Mouse (Mus musculus): ENCODE results near the gene Slc25a12. TPM values are rescaled to one million over a fixed set of nuclear protein-coding genes. Genes with fewer than 3 reads are reported as not detected.

The Slc25a12 gene
- polyA plus RNA-seq, 1 experiment from 2014 or later: 40.4 TPM

DNA sequence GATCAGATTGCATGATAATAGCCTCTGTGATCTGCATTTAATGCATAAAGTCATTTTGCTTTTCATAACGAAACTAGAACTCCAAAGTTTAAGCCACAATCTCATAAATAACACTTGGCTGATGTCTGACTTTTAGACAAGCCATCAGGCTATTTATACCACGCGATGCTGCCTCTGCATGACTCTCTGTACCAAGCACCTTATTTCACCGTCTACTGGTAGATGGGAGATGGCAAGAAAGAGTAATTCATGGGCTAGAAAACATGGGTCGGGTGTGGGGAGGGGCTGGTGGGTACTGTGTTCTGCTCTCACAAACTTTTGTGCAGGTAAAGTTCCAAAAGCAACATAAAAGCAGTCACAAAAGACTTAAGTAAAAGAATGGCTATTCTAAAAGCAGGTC lies 27.4 kb downstream of the Slc25a12 start:
- DNase-seq (ENCODE audit: low spot score) (no peak), ATAC-seq (ENCODE audit: insufficient read depth, low FRiP score, low TSS enrichment) (no peak)
- Histone ChIP-seq H3K9me3 (ENCODE audit: control insufficient read depth, low read length) (no peaks in the 10 kb centered on the region), H3K27me3 (ENCODE audit: control insufficient read depth, insufficient read depth, low read length) (no peaks in the 10 kb centered on the region), H3K4me1 (ENCODE audit: control insufficient read depth, insufficient read depth, low read length) (no peaks in the 10 kb centered on the region), H3K27ac (ENCODE audit: low read depth, low read length) (no peak overlapping the region), H3K4me2 (ENCODE audit: low read depth) (no peak overlapping the region), H3K36me3 (ENCODE audit: control insufficient read depth, insufficient read depth, low read length) (no peaks in the 10 kb centered on the region), H3K4me3 (ENCODE audit: low read depth, low read length) (no peak overlapping the region), H3K9ac (ENCODE audit: low read length) (no peak overlapping the region)
- WGBS: 90% methylated on average over 5 of the region's 5 CpGs

DNA sequence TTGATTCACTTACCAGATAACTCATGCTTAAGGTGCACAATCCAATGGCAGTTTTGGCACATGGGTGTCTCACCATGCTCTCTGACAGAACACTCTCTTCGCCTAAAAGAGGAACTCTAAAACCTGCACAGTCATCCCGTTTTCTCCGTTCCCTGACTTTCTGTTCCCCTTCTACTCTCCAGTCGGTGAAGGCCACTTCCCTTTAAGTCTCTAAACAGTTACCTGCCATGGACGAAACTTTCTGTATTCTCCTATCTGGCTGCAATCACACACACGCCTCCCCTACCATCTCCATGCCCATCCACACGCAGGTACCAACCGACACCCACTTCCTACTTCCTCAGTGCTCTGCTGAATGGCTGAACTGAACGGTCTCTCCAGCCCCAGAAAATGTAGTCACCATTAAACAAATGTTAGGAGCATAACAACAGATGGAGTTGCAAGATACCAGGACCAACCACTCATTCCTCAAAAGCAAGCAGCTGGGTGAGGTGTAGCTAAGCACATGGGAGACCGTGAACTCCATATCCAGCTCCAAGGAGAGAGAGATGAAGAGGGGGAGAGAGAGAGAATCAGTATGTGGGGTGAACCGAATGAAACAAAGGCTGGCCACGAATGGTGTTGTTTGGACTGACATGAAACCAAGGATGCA lies 29.3 kb downstream of the Slc25a12 start:
- H3K9me3 ChIP-seq (ENCODE audit: control insufficient read depth, low read length): no peaks in the 10 kb centered on the region
- H3K4me3 ChIP-seq (ENCODE audit: low read depth, low read length): no peak overlapping the region
- ATAC-seq (ENCODE audit: insufficient read depth, low FRiP score, low TSS enrichment): no peak
- no peak overlapping the region for H3K9ac ChIP-seq (ENCODE audit: low read length)
- H3K4me1 ChIP-seq (ENCODE audit: control insufficient read depth, insufficient read depth, low read length): no peaks in the 10 kb centered on the region
- no peak for DNase-seq (ENCODE audit: low spot score)
- no peak overlapping the region for H3K4me2 ChIP-seq (ENCODE audit: low read depth)
- 90% methylated on average over 12 of the region's 12 CpGs for WGBS
- H3K36me3 ChIP-seq (ENCODE audit: control insufficient read depth, insufficient read depth, low read length): no peaks in the 10 kb centered on the region
- no peaks in the 10 kb centered on the region for H3K27me3 ChIP-seq (ENCODE audit: control insufficient read depth, insufficient read depth, low read length)
- no peak overlapping the region for H3K27ac ChIP-seq (ENCODE audit: low read depth, low read length)

- H3K9me3 ChIP-seq (ENCODE audit: control insufficient read depth, low read length): no peaks in the 10 kb centered on the region
- no peak overlapping the region for H3K27ac ChIP-seq (ENCODE audit: low read depth, low read length)
- no peaks in the 10 kb centered on the region for H3K4me1 ChIP-seq (ENCODE audit: control insufficient read depth, insufficient read depth, low read length)
- no peak overlapping the region for H3K4me3 ChIP-seq (ENCODE audit: low read depth, low read length)
- no peaks in the 10 kb centered on the region for H3K27me3 ChIP-seq (ENCODE audit: control insufficient read depth, insufficient read depth, low read length)
- no peak for DNase-seq (ENCODE audit: low spot score)
- WGBS: 90% methylated on average over 6 of the region's 6 CpGs
- no peak overlapping the region for H3K9ac ChIP-seq (ENCODE audit: low read length)
- no peak overlapping the region for H3K4me2 ChIP-seq (ENCODE audit: low read depth)
- ATAC-seq (ENCODE audit: insufficient read depth, low FRiP score, low TSS enrichment): no peak
- H3K36me3 ChIP-seq (ENCODE audit: control insufficient read depth, insufficient read depth, low read length): no peaks in the 10 kb centered on the region
These were observed 30.9 kb downstream of the Slc25a12 start for GRCm38 (mm10) chr2:71336631-71337030.

GRCm38 (mm10) chr2:71336209-71336608 lies 31.3 kb downstream of the Slc25a12 start:
- Histone ChIP-seq H3K27ac (ENCODE audit: low read depth, low read length) (no peak overlapping the region), H3K4me3 (ENCODE audit: low read depth, low read length) (no peak overlapping the region), H3K4me1 (ENCODE audit: control insufficient read depth, insufficient read depth, low read length) (no peaks in the 10 kb centered on the region), H3K36me3 (ENCODE audit: control insufficient read depth, insufficient read depth, low read length) (no peaks in the 10 kb centered on the region), H3K27me3 (ENCODE audit: control insufficient read depth, insufficient read depth, low read length) (no peaks in the 10 kb centered on the region), H3K9me3 (ENCODE audit: control insufficient read depth, low read length) (no peaks in the 10 kb centered on the region), H3K9ac (ENCODE audit: low read length) (no peak overlapping the region), H3K4me2 (ENCODE audit: low read depth) (no peak overlapping the region)
- ATAC-seq (ENCODE audit: insufficient read depth, low FRiP score, low TSS enrichment) (no peak), DNase-seq (ENCODE audit: low spot score) (no peak)
- 84% methylated on average over 4 of the region's 6 CpGs for WGBS

DNA sequence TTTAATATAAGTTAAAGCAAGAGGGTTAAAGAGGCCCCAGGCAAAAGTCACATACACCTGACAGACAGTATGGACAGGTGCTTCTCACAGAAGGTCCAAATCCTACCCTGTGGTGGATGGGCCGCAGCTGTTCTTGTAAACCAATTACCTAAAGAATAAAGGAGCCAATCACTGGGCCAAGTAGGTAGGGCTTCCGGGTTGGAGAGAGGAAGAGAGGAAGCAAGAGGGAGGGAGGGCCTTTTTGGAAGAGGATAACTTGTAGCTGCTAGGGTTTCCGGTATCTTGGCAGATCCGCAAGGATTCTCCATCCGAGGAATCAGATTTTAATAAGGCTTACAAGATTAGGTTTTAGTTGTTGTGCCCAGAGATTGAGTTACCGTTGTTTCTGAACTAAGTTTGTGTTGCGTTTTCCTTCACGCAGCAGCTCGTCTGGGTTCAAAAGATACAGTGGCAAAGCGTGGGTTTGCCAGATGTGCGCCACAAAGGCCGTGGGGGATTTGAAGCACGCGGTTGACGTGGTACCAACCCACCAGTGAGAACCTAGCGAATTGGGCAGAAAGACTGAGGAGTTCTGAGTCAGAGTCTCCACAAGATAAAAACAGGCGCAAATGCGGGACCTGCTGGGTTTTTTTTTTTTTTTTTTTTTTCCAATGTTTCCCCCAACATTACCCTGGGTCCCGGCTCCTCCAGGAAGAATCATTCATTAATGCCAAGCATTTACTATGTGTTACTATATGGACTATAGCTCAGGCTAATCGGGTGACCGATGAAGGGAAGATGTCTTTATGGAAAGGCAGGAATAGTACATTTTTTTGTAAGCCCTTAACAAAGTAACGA lies 33.3 kb downstream of the Slc25a12 start:
- H3K9me3 ChIP-seq (ENCODE audit: control insufficient read depth, low read length): no peaks in the 10 kb centered on the region
- no peak overlapping the region for H3K4me2 ChIP-seq (ENCODE audit: low read depth)
- DNase-seq (ENCODE audit: low spot score) (no peak), ATAC-seq (ENCODE audit: insufficient read depth, low FRiP score, low TSS enrichment) (no peak)
- no peak overlapping the region for H3K27ac ChIP-seq (ENCODE audit: low read depth, low read length)
- WGBS: 91% methylated on average over 22 of the region's 22 CpGs
- H3K36me3 ChIP-seq (ENCODE audit: control insufficient read depth, insufficient read depth, low read length): no peaks in the 10 kb centered on the region
- H3K4me1 ChIP-seq (ENCODE audit: control insufficient read depth, insufficient read depth, low read length): no peaks in the 10 kb centered on the region
- no peaks in the 10 kb centered on the region for H3K27me3 ChIP-seq (ENCODE audit: control insufficient read depth, insufficient read depth, low read length)
- no peak overlapping the region for H3K9ac ChIP-seq (ENCODE audit: low read length)
- H3K4me3 ChIP-seq (ENCODE audit: low read depth, low read length): no peak overlapping the region

DNA sequence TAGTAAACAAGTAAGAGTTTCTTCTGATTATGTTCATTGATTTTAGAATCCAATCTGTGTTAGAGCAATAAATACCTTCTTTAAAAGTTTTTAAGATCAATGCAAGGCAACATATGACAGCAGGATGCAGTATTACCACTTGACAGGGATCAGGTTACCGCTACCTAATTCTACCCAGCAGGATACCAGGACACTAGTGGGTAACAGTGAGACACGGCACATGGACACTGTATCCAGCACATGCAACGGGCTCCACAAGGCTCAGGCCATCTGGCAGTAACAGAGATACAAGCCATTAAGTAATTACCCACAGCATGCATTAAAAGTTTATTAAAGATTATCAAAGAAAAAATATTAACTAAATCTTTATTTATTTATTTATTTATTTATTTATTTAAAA lies 37.8 kb downstream of the Slc25a12 start:
- H3K9ac ChIP-seq (ENCODE audit: low read length): no peak overlapping the region
- no peak overlapping the region for H3K4me3 ChIP-seq (ENCODE audit: low read depth, low read length)
- ATAC-seq (ENCODE audit: insufficient read depth, low FRiP score, low TSS enrichment) (no peak), DNase-seq (ENCODE audit: low spot score) (no peak)
- no peak overlapping the region for H3K27ac ChIP-seq (ENCODE audit: low read depth, low read length)
- no peaks in the 10 kb centered on the region for H3K36me3 ChIP-seq (ENCODE audit: control insufficient read depth, insufficient read depth, low read length)
- no peaks in the 10 kb centered on the region for H3K4me1 ChIP-seq (ENCODE audit: control insufficient read depth, insufficient read depth, low read length)
- H3K27me3 ChIP-seq (ENCODE audit: control insufficient read depth, insufficient read depth, low read length): no peaks in the 10 kb centered on the region
- H3K9me3 ChIP-seq (ENCODE audit: control insufficient read depth, low read length): no peaks in the 10 kb centered on the region
- H3K4me2 ChIP-seq (ENCODE audit: low read depth): no peak overlapping the region
- WGBS: 76% methylated on average over 3 of the region's 3 CpGs

DNA sequence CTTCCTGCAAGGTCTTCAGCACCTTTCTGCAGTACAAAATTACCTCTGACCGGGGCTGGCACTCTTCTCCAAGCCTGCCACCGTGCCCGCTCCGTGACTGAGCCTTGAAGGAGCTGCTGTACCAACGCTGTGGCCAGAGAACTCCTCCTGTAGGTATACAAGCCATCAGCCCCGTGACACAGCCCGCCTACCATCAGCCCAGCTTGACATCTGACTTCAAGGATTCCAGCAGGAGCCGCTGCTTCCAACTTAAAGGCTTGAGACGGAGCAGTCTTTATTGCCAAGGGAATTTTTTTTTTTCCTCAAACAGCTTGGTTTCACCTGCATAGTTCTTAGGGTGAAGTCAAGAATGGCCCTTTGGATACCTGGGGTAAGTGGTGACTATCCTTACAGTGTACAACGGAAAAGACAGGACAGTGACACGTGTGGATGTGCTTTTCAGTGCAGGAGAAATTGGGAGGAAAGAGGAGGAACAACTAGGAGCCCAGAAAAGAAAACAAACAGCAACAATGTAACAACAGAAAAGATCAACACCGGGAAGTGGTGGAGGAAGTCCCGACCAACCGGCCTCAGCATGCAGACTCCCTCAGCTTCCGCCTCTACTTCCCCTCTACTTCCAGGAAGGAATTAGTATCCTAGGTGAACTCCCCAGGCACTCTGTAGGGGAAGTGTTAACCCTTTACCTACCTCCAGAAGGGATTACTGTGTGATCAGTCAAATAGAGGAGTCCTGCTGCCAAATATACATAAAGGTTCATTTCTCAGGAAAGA lies 39.0 kb downstream of the Slc25a12 start:
- ATAC-seq (ENCODE audit: insufficient read depth, low FRiP score, low TSS enrichment): no peak
- Histone ChIP-seq H3K9ac (ENCODE audit: low read length) (no peak overlapping the region), H3K27me3 (ENCODE audit: control insufficient read depth, insufficient read depth, low read length) (no peaks in the 10 kb centered on the region), H3K4me1 (ENCODE audit: control insufficient read depth, insufficient read depth, low read length) (no peaks in the 10 kb centered on the region), H3K4me3 (ENCODE audit: low read depth, low read length) (no peak overlapping the region), H3K9me3 (ENCODE audit: control insufficient read depth, low read length) (no peaks in the 10 kb centered on the region), H3K36me3 (ENCODE audit: control insufficient read depth, insufficient read depth, low read length) (no peaks in the 10 kb centered on the region), H3K4me2 (ENCODE audit: low read depth) (no peak overlapping the region), H3K27ac (ENCODE audit: low read depth, low read length) (no peak overlapping the region)
- no peak for DNase-seq (ENCODE audit: low spot score)
- WGBS: 55% methylated on average over 15 of the region's 15 CpGs

DNA sequence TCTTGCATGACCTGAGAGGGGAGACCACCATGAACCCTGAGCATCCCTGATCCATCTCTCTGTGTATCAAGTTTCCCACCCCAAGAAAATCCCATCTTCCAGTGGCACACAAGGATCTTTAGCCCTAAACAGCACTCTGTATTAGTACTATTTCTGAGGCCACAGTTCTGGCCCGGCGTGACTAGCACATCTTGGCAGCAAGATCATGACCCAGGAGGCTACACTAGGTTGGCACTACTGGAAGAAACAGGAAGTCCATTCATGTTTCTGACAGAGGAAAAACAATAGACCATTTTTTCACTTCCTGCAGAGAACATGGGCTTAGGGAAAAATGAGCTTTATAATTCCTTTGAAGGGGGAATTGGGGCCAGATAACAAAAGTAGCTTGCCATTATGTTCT lies 39.8 kb downstream of the Slc25a12 start:
- no peak for DNase-seq (ENCODE audit: low spot score)
- no peak for ATAC-seq (ENCODE audit: insufficient read depth, low FRiP score, low TSS enrichment)
- Histone ChIP-seq H3K27ac (ENCODE audit: low read depth, low read length) (no peak overlapping the region), H3K9ac (ENCODE audit: low read length) (no peak overlapping the region), H3K4me2 (ENCODE audit: low read depth) (no peak overlapping the region), H3K27me3 (ENCODE audit: control insufficient read depth, insufficient read depth, low read length) (no peaks in the 10 kb centered on the region), H3K4me3 (ENCODE audit: low read depth, low read length) (no peak overlapping the region), H3K36me3 (ENCODE audit: control insufficient read depth, insufficient read depth, low read length) (no peaks in the 10 kb centered on the region), H3K9me3 (ENCODE audit: control insufficient read depth, low read length) (no peaks in the 10 kb centered on the region), H3K4me1 (ENCODE audit: control insufficient read depth, insufficient read depth, low read length) (no peaks in the 10 kb centered on the region)
- WGBS: 74% methylated on average over 2 of the region's 2 CpGs

Measured in neural tube, embryonic 11.5 days (tissue).